Mouse (Mus musculus) E14TG2a.4 (cell line): ENCODE results near the gene Dpp7.

Experiments used
- CTCF ChIP-seq: conservative IDR thresholded peaks from 2 replicates; pipeline ENCODE4 v1.5.1; 2014; ENCODE audit warnings: low read length
- POU5F1 ChIP-seq: IDR thresholded peaks from 2 replicates; pipeline ENCODE4 v1.6.1; 2014; ENCODE audit warnings: low read length, borderline replicate concordance

DNA sequence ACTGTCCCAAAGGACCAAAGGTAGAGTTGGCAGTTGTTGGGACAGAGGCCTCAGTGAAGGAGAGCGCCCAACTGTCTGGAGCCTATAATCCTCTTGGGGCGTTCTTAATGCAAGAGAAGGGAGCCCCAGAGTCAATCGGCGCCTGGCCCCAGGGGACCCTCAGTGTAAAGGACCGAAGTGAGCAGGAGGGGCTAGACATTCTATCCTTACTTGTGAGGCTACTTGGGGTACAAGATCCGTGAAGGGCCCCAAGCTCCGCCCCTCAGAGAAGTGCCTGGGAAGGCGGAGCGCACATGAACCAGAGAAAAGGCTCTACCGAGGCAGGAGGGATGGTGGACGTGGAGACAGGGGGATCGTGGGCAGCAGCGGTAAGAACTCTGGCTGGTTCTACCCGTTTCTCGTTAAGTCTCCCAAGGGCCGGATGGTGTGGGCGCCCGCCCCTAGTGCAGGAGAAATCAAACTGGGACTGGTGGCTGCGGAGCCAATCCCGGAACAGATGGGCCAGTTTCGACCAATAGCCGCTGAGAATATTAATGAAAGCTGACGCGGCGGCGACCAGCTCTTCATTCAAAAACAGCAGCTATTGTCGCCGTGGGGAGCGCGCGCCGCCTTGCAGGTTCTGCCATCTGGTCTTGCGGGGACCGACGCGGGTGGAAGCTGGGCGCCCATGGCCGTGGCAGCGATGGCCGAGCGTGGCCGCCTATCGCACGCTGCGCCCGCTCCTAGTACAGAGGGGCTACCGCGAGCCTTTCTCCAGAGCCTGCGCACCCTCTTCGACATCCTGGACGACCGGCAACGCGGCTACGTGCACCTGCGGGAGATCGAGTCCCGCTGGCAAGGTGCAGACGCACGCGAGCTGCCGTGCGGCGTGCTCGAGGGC lies 15.8 kb upstream of the Dpp7 start, which contains the start of gene Sapcd2:
- TF ChIP-seq CTCF, result no peak
- no peak for TF ChIP-seq POU5F1
